Mouse (Mus musculus) naive thymus-derived CD4-positive, alpha-beta T cell, adult 5 months (primary cell): ENCODE measurements around the gene Cyp26b1. TPM values are rescaled to one million over a fixed set of nuclear protein-coding genes. Genes with fewer than 3 reads are reported as not detected.

Experiments used
- polyA plus RNA-seq: library from polyadenylated mRNA; unstranded; fragments of 100-300 nt; shearing (Covaris generic); gene quantifications from one replicate; pipeline ENCODE4 v1.2.1, GENCODE M21; 2017

The Cyp26b1 gene
- not detected for polyA plus RNA-seq

GRCm38 (mm10) chr6:84593693-84594092, at the start of gene Cyp26b1:
TSS of gene Cyp26b1 (minus strand) at chr6:84593908.

